Mouse (Mus musculus) layer of hippocampus, postnatal 10 days (tissue): ENCODE measurements at regions not wholly inside any gene's neighbourhood (a gene's known extent, or its start where the extent isn't known, plus 50 kb on each side); places are given as distances from the start of the nearest gene placed in this dataset.

Experiments used
- DNase-seq, 2 experiments: peaks; one replicate each; pipeline ENCODE4 v3.0.0; 2021; ENCODE audit warnings: low spot score in 2 of 2

- DNase-seq, result no peak
These were observed 175.0 kb upstream of the Cited2 start for GRCm38 (mm10) chr10:17547986-17548385.

GRCm38 (mm10) chr10:17548629-17549580, 174.1 kb upstream of the Cited2 start:
- no peak for DNase-seq

- DNase-seq, result no peak
These were observed 173.0 kb upstream of the Cited2 start for GRCm38 (mm10) chr10:17549711-17550637.

GRCm38 (mm10) chr10:17550638-17551013, 172.4 kb upstream of the Cited2 start:
- no peak for DNase-seq

- DNase-seq, result no peak
These were observed 171.1 kb upstream of the Cited2 start for GRCm38 (mm10) chr10:17551869-17552268.

- no peak for DNase-seq
These were observed 170.7 kb upstream of the Cited2 start for GRCm38 (mm10) chr10:17552277-17552676.

GRCm38 (mm10) chr10:17556391-17556790, 166.6 kb upstream of the Cited2 start:
- DNase-seq, result no peak

GRCm38 (mm10) chr10:17559370-17559955, 163.6 kb upstream of the Cited2 start:
- no peak for DNase-seq

- no peak for DNase-seq
These were observed 163.0 kb upstream of the Cited2 start for GRCm38 (mm10) chr10:17559980-17560379.

- no peak for DNase-seq
These were observed 161.6 kb upstream of the Cited2 start for GRCm38 (mm10) chr10:17561466-17561865.

- DNase-seq, result no peak
These were observed 161.0 kb upstream of the Cited2 start for GRCm38 (mm10) chr10:17561977-17562376.

- no peak for DNase-seq
These were observed 160.3 kb upstream of the Cited2 start for GRCm38 (mm10) chr10:17562410-17563350.

- no peak for DNase-seq
These were observed 159.7 kb upstream of the Cited2 start for GRCm38 (mm10) chr10:17563351-17563749.

- no peak for DNase-seq
These were observed 158.0 kb upstream of the Cited2 start for GRCm38 (mm10) chr10:17564895-17565620.

- DNase-seq, result no peak
These were observed 156.0 kb upstream of the Cited2 start for GRCm38 (mm10) chr10:17566975-17567374.

- DNase-seq, result no peak
These were observed 155.4 kb upstream of the Cited2 start for GRCm38 (mm10) chr10:17567631-17568030.

- DNase-seq, result no peak
These were observed 153.4 kb upstream of the Cited2 start for GRCm38 (mm10) chr10:17569577-17570113.

GRCm38 (mm10) chr10:17574894-17575293, 148.1 kb upstream of the Cited2 start:
- DNase-seq, result no peak
